Mouse (Mus musculus) kidney, adult 10 weeks (tissue): ENCODE measurements around the gene Gm20517. TPM values are rescaled to one million over a fixed set of nuclear protein-coding genes. Genes with fewer than 3 reads are reported as not detected.

Source experiments
- polyA plus RNA-seq: library from polyadenylated mRNA; stranded (reverse); fragments of 350-450 nt; fragmentation: Illumina TruSeq; extraction: RNeasy Lipid Tissue Mini Kit (QIAGEN cat#74804); gene quantifications from one replicate; pipeline ENCODE4 v1.2.3, GENCODE M21; 2014; ENCODE audit warnings: low read depth, low replicate concordance

Gm20517 gene
- 0.28 TPM for polyA plus RNA-seq

DNA sequence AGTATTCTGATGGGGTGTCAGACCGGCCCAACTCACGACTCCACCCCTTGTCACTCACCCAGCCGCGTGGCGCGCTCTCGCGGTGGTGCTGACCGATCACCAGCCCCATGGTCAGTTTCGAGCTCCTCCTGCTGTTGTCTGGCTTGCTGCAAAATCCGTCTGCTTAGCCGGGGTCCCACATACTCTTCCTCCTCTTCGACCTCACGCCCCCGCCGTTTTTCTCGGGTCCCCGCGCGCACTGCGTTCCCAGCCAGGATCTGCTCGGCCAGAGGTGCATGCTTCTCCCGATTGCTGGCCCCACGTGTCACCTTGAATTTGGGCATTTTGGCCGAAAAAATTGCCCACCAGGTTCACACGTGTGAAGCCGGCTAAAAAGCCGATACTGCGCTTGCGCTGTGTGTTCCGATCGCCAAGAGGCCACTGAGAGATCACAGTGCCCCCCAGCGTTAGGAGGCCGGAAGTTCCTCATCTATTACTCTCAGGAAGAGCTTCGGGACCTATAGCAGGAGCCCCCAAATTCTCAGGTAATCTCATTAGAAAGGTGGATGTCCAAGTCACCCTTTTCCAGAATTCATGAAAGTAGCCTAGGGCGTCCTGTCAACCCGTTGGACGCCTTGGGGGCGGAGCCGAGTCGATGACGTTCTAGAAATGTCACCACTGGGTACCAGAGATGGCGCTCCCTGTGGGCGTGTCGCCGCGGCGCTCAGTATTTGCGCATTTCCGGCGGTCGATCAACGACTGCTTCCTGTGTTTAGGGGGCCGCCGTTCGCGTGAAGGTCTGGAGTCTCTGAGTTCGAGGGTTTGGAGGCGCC lies at the start of gene Gm20517, which contains the start of the genes Bysl and Med20:
Gm20517 (plus strand) TSS at position 741 of the 812 bp plus-strand sequence.
Bysl (minus strand) TSS at position 644 of the 812 bp plus-strand sequence.
Med20 (plus strand) TSS at position 734 of the 812 bp plus-strand sequence.

DNA sequence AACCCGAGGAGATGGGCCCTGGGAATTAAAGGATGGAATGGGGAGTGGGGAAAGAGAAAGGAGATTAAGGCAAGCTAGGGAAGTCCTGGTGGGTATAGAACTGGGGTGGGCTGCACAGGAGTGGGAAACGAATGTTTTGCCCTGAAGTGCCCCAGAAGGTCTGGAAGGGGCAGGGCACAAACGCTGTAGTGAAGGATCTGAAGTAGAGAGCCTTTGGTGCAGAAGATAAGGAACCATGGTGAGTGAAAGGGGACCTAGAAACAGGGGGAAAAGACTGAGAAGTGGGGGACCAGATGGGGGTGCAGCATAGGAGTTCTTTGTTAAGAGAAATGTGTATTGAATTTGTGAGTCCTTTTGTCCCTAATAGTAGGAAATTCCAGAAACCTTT lies 19.3 kb downstream of the Gm20517 start, which contains the start of gene Usp49:
Usp49 (plus strand) TSS at position 13 of the 388 bp plus-strand sequence.

DNA sequence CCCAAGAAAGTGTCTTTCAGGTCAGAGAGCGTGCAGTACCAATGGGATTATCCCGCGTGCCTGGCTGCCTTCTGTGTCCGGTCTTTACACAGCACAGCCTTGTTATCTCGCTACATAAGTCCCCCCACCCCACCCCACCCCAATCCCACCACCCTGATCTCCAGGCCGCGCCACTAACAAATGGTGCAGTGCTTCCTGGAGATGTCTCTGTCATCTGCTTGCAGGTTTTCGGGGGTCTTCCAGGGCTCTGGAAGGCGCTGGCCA lies 76.9 kb downstream of the Gm20517 start, which contains the start of gene Tomm6:
Tomm6 (minus strand) TSS at position 43 of the 264 bp plus-strand sequence.

DNA sequence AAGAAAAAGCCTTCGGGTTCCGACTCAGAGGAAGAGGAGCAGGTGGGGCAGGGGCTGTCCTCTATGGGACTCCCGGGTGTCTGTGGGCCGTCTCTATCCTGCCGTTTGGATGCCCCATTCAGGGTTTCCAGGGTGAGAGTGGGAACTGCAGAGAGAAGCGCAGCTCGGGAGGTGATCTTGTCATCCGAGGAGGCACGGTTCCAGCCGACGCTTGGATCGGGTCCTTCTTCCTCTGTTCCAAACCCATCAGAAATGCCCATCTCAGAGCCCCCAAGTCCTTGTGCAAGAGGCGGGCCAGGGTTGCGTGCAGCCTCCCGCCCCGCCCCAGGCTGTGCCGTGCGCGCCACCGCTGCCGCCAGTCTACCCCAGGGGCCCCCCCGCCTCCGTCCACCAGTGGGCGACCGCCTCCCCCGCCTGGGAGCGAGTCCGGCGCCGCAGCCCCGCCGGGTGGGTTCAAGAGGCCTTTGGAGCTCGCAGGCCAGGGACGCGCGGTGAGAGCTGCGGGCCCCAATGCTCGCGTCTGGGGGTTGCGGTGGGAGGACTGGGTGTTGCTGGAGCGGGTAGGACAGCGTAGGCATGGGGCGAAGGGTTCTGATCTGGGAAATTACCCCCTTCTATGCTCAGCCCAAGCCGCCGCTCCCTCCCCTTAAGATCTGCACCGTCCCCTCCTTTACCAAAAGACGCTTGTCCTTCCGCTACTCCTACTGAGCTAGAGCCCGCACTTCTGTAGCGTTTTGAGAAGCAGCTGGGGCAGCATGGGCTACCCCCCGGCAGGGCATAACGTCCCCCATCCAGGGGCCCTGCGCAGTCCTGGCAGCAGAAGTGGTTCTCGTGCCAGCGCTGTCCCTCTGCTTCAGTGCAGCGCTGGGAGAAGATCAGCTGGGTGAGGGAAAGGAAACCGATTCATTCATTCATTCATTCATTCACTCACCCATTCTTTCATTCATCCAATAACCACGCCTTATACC lies 77.5 kb downstream of the Gm20517 start, which contains the start of gene Frs3:
Frs3 (plus strand) TSS at position 423 of the 968 bp plus-strand sequence.

DNA sequence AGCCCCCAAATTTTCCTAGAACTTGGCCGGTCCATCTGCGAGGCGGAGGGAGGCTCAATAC lies 82.9 kb downstream of the Gm20517 start, which contains the start of gene Gm21981:
Gm21981 (minus strand) TSS at position 14 of the 61 bp plus-strand sequence.

DNA sequence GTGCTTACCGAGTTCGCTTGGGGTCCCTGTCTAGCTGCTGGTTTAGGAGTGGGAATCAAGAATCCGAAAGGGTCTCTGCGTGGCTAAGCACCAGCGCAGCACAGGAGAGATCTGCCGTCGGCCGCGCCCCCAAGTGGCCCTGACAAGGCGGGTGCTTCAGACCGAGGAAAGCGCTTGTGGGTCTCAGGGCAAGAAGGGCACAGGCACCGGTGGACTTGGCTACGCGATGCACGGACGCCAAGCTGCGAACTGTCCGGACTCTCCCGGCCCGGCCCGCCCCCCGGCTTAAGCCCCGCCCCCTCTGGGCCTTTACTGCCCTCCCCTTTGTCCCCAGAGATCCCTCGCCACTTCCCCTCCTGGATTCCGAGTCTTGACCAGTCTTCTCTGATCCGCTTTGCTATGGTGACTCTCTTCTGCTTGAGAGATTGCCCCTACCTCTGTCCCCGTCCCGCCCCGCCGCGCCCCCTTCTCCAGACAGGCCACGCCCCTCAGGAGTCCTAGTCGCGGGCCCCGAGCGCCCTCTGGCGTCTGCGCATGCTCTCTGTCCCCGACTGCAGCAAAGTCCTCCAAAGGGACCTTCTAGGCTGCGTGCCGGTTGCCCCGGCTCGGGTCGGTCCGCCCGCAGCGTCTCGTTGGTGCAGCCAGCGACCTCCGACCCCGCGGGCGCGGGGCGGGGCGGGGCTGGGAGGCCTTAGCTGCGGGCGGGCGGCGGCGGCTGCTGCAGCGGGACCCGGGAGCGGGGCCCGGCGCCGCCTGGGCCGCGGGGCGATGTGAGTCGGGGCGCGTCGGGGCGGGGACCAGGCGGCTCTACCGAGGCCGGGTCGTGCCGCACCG lies 83.3 kb downstream of the Gm20517 start, which contains the start of gene Prickle4:
Prickle4 (minus strand) TSS at position 234 of the 834 bp plus-strand sequence.

DNA sequence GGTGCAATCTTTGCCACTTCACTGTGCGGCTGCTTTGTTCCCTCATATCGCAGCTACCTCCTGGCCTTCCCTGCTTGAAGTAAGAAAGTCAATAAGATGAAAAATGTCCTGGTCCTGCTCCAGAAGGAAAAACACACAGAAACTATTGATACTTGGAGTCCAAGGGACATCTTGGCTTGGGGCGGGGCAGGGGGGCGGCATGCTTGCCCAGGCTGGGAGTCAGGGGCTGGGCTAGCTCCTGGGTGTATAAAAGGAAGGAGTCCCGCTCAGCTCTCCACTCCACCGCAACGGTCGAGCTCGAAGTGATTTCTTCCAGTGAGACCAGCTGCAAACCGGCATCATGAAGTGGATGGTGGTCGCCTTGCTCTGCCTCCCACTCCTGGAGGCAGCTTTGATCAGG lies 115.2 kb downstream of the Gm20517 start, which contains the start of gene Pgc:
Pgc (plus strand) TSS at position 277 of the 400 bp plus-strand sequence.

Other genes with a start within 250 kb of the Gm20517 start
- 47.9 TPM for gene Mrps10, start 242.7 kb upstream of the Gm20517 start, polyA plus RNA-seq
- not detected for gene Guca1b, start 226.2 kb upstream of the Gm20517 start, polyA plus RNA-seq
- gene Guca1a, start 211.0 kb upstream of the Gm20517 start, polyA plus RNA-seq = not detected
- 0.44 TPM for gene AI661453, start 175.0 kb upstream of the Gm20517 start, polyA plus RNA-seq
- gene 1700001C19Rik, start 174.2 kb upstream of the Gm20517 start, polyA plus RNA-seq = not detected
- 3.5 TPM for gene Taf8, start 109.3 kb upstream of the Gm20517 start, polyA plus RNA-seq
- 5.0 TPM for gene Ccnd3, start 106.5 kb upstream of the Gm20517 start, polyA plus RNA-seq
- 1.1 TPM for gene Bysl, start 97 bp upstream of the Gm20517 start, polyA plus RNA-seq
- gene Med20, start within 50 bp of the Gm20517 start, polyA plus RNA-seq = 10.3 TPM
- 2.1 TPM for gene Usp49, start 19.1 kb downstream of the Gm20517 start, polyA plus RNA-seq
- 19.2 TPM for gene Tomm6, start 76.8 kb downstream of the Gm20517 start, polyA plus RNA-seq
- gene Frs3, start 77.4 kb downstream of the Gm20517 start, polyA plus RNA-seq = 2.4 TPM
- not detected for gene Gm21981, start 82.9 kb downstream of the Gm20517 start, polyA plus RNA-seq
- not detected for gene Prickle4, start 83.1 kb downstream of the Gm20517 start, polyA plus RNA-seq
- gene Pgc, start 115.3 kb downstream of the Gm20517 start, polyA plus RNA-seq = not detected
- not detected for gene Tfeb, start 125.4 kb downstream of the Gm20517 start, polyA plus RNA-seq
- gene Mdfi, start 223.1 kb downstream of the Gm20517 start, polyA plus RNA-seq = not detected